Mouse (Mus musculus): Measurements from ENCODE around the gene P4ha1.

The P4ha1 gene

GRCm38 (mm10) chr10:59324311-59325165, 1.4 kb downstream of the P4ha1 start:
- no peak for DNase-seq

GRCm38 (mm10) chr10:59326612-59327315, 3.7 kb downstream of the P4ha1 start:
- DNase-seq: no peak

DNA sequence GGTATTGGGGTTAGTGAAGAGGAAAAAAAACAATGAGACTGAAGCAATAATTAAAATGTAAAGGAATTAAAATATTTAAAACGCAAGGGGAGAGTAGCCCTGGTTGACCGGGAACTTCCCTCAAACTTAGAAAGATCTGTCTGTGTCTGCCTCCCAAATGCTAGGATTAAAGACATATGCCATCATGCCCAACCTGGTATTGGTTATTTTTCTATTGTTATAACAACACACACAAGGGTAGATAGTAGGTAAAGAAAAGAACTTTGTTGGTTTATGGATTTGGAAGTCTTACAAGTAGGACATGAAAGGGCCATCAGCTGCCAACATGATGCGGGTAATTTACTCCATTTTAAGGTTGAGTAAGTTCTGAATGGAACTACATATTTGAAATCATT, 4.2 kb downstream of the P4ha1 start:
- no peak for DNase-seq

- DNase-seq: no peak
Measured at GRCm38 (mm10) chr10:59331546-59332256, 8.6 kb downstream of the P4ha1 start.

GRCm38 (mm10) chr10:59333400-59333799, 10.3 kb downstream of the P4ha1 start:
- DNase-seq: no peak

GRCm38 (mm10) chr10:59334899-59335798, 12.1 kb downstream of the P4ha1 start:
- DNase-seq: peak; percentile 14

DNA sequence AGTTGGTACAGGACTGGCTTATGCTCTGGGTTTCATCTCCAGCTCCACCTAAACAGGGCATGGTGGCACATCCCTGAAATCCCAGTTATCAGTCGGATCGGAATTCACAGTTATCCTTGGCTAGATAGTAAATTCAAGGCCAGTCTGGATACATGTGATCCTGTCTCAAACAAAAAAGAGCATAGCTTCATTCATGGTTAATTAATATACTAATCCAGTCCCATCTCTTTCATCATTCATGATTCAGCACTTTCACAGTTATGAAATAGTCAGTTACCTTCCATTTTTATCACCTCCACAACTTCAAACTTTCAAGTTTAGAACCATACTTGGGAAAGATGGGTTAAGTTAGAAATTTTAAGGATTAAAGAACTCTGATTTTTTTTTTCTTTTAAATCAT, 13.0 kb downstream of the P4ha1 start:
- DNase-seq: no peak

- no peak for DNase-seq
Measured at GRCm38 (mm10) chr10:59346560-59346959, 23.5 kb downstream of the P4ha1 start.

- DNase-seq: no peak
Measured at GRCm38 (mm10) chr10:59348200-59348599, 25.1 kb downstream of the P4ha1 start.

DNA sequence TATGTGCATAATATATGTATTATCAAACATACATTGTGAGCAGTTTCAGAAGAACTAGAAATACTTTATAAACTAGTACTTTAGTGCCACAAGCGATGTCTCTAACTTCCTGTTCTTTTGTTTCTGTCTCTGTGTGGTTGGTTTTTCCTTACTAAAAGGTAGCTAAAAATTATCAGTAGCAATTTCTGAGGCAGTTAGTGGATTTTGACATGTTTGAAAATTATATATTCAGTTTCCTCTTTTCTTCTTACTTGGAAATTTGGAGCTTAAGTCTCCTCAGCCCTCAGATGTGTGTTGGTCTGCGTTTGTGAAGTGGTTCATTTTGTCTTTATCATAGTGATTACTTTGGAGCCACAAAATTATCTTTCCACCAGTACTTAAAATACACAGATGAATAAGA, 26.4 kb downstream of the P4ha1 start:
- no peak for DNase-seq

DNA sequence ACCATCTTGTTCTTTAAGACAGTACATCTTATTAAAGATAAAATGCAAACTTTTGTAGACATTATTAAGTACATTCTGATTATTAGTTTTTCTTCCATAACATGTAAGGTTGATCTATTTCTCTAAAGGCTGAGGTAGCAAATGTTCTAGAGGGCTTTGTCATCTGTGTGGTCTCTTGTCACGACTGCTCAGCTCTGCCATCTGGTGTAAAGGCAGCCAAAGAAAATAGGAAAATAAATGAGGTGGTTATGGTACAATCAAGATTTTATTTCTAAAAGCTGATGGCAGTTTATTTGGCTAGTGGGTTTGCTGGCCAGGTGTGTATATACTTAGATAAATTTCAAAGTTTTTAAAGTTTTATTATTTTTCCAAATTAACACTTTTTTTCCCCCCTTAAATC, 30.0 kb downstream of the P4ha1 start:
- no peak for DNase-seq

DNA sequence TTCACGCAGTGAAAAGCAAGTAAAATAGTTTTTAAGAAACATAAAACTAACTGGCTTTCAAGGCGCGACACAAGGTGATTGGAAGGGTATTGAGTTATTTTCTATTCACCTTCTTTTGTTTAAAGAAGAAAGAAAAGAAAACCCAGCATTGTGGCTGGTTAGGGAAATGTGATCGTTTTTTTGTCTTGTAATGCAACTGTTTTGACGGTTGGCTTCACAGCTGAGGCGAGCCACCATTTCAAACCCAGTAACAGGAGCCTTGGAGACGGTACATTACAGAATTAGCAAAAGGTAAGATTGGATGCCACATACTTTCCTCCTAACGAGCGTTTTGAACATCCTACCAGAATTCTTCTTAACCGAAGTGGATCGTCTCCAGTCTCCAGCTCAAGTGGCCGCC, 31.0 kb downstream of the P4ha1 start:
- no peak for DNase-seq

DNA sequence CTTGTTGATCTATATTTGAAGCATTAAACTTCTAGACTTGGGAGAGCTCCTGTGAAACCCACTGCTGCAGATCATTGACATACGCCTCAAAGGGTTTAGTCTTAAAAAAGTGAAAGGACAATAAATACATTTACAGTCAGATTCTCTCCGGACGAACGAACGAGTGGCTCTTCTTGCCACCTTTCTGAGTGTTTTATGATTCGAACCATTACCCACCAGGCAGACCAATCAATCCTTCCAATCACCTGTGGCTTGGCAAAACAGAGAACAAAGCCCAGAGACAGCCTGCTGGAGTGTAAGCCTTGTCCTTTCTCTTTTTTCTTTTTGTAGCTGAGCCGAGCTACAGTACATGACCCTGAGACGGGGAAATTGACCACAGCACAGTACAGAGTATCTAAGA, 31.9 kb downstream of the P4ha1 start:
- DNase-seq: no peak

GRCm38 (mm10) chr10:59358744-59359143, 35.6 kb downstream of the P4ha1 start:
- no peak for DNase-seq

GRCm38 (mm10) chr10:59363208-59363607, 40.1 kb downstream of the P4ha1 start:
- DNase-seq: no peak

DNA sequence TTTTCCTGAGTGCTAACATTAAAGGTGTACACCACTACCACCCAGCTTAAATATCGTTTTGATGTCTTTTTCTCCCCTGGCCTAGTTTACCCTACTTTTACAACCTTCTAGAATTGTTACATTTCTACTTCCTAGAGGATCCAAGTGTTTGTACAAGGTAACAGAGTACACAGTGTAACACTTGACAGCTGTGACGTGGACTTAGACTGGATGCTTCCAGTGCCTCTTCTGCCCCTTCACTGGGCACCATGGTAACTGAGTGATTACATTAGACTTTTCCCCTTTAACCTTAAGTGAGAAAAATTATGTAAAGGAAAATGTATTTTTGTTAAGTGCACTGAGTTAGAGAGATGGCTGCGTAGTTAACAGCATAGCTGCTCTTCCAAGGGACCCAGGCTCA, 41.5 kb downstream of the P4ha1 start:
- DNase-seq: no peak

- DNase-seq: no peak
Measured at GRCm38 (mm10) chr10:59365804-59366589, 42.9 kb downstream of the P4ha1 start.

DNA sequence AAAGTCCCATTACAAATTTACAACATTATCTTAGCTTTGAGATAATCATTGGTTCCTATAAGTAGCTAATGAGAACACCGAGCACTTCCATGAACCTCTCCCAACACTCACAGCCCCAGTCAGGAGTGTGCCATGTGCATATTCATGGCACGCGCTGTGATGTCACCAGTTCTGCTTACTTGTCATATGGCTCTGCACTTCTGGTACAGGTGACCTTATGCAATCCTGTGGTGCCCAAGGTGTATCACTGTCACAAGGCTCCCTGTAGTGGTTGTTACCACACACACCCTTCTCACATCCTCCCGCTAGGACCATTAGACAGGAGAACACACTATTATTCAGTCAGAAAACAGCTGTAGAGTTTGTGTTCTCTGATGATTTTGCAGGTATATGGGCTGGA, 43.6 kb downstream of the P4ha1 start:
- no peak for DNase-seq

GRCm38 (mm10) chr10:59367206-59367605, 44.1 kb downstream of the P4ha1 start:
- DNase-seq: no peak

DNA sequence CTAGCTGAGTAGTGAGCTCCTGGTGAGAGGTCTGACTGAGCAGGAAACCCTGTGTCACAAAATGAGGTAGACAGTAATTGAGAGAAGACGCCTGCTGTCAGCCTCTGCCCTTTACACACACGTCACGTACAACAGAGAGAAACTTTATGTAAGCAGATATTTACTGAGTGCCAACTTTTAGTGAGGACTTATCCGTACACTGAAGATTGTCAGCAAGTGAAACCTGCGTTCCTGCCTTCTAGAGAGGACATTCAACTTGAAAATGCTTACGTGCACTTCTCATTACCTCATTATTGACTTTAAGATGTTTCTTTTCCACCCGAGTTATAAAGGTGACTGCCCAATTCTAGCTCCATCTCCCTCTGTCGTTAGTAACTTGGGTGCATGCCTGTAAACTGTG, 45.6 kb downstream of the P4ha1 start:
- no peak for DNase-seq

GRCm38 (mm10) chr10:59369426-59369825, 46.3 kb downstream of the P4ha1 start:
- DNase-seq: no peak

DNA sequence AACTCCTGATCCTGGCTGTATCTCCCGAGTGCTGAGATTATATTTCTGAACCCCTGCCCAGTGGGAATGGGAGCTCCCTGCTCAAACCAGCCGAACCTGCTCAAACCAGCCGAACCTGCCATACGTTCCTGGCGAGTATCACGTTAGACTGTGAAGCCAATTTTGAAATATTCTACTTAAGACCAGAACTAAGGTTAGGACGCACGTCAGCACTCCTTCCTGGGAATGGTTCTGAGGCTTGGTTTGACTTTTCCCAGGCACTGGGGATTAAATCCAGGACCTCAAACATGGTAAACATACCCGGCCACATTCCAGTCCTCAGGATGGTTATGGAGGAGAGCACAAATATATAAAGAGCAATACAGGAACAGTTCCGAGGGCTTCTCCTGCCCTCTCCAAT, 54.8 kb downstream of the P4ha1 start:
- no peak for DNase-seq
